Mouse (Mus musculus): ENCODE results near the gene Dapk1. TPM values are rescaled to one million over a fixed set of nuclear protein-coding genes. Genes with fewer than 3 reads are reported as not detected.

Dapk1 gene
- polyA plus RNA-seq, 1 experiment: 0.52 TPM

DNA sequence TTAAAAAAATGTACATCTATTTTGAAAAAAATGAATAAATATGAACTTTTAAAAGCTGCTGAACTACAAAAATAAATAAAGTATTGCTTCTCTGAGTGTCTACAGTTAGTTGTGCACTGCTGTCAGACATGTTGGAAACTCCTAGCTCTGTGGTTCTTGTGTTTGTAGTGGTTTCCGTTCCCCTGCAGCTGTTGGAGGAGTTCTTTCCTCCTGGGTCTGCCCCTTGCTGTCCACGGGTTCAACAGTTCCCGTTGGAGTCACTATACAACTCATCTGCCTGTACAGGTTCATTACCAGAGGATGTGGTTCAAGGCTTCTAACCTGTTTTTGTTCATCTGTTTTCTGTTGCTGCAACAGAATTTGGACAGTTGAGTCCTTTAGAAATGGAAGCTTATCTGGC, 10.4 kb downstream of the Dapk1 start:
- H3K4me2 ChIP-seq (ENCODE audit: low read depth): no peak overlapping the region
- H3K79me2 ChIP-seq (ENCODE audit: control insufficient read depth, insufficient read depth): no peaks in the 10 kb centered on the region
- no peak overlapping the region for H3K4me3 ChIP-seq
- H3ac ChIP-seq (ENCODE audit: control insufficient read depth, insufficient read length): no peak overlapping the region
- TF ChIP-seq SRF (IDR thresholded peaks at IDR 0.05; ENCODE audit: control insufficient read depth, insufficient read length, low read depth): no peak
- no peak for TF ChIP-seq TCF3 (IDR thresholded peaks at IDR 0.05; ENCODE audit: insufficient read length, low read depth)
- no peaks in the 10 kb centered on the region for H3K27me3 ChIP-seq (ENCODE audit: control insufficient read depth, insufficient read depth, insufficient read length)
- H3K36me3 ChIP-seq (ENCODE audit: control insufficient read depth, insufficient read depth): no peaks in the 10 kb centered on the region

DNA sequence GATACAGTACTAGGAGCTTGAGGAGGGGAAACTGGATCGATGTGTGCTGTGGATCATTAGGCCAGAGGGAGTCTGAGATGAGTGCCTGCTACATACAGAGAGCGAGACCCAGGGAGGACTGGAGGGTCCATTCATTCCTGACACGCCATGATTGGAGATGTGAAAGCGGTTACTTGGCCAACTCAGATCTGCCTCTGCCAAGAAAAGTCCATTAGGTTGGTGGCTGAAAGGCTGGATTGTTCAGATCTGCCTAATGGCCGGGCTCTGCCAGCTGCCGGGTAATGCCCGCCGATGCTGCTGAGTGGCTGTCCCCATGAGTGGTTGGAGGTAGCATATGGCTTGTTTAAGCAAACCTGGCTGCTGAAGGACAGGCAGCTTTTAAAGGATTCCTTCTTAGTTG, 12.4 kb downstream of the Dapk1 start:
- TF ChIP-seq POLR2AphosphoS2 (IDR thresholded peaks at IDR 0.05; ENCODE audit: insufficient read length, low read depth) (no peak), REST (IDR thresholded peaks at IDR 0.05; ENCODE audit: insufficient read depth, insufficient read length) (no peak), USF1 (IDR thresholded peaks at IDR 0.05; ENCODE audit: low read depth) (no peak), POLR2A (IDR thresholded peaks at IDR 0.05; ENCODE audit: insufficient read length, low read depth) (no peak), MYOG (IDR thresholded peaks at IDR 0.05; ENCODE audit: control insufficient read depth in 1 of 3, insufficient read depth in 1 of 3, insufficient read length in 2 of 3, low read depth in 2 of 3) (no peak), CEBPB (IDR thresholded peaks at IDR 0.05; ENCODE audit: insufficient read depth, poor library complexity, severe bottlenecking) (no peak), TCF12 (IDR thresholded peaks at IDR 0.05; ENCODE audit: insufficient read depth, poor library complexity, severe bottlenecking) (no peak), MAX (IDR thresholded peaks at IDR 0.05; ENCODE audit: low read depth) (no peak), MYOD1 (IDR thresholded peaks at IDR 0.05; ENCODE audit: control insufficient read depth in 1 of 3, insufficient read length in 2 of 3, low read depth in 2 of 3) (no peak), SRF (IDR thresholded peaks at IDR 0.05; ENCODE audit: control insufficient read depth, insufficient read length, low read depth) (no peak), E2F4 (IDR thresholded peaks at IDR 0.05; ENCODE audit: insufficient read depth) (no peak), TCF3 (IDR thresholded peaks at IDR 0.05; ENCODE audit: insufficient read length, low read depth) (no peak)
- Histone ChIP-seq H3ac (ENCODE audit: control insufficient read depth, insufficient read length) (no peak overlapping the region), H3K79me2 (ENCODE audit: control insufficient read depth, insufficient read depth) (no peaks in the 10 kb centered on the region), H3K27me3 (ENCODE audit: control insufficient read depth, insufficient read depth, insufficient read length) (peaks cover 5% of the 10 kb centered on the region), H3K36me3 (ENCODE audit: control insufficient read depth, insufficient read depth) (no peaks in the 10 kb centered on the region), H3K4me2 (ENCODE audit: low read depth) (no peak overlapping the region), H3K4me3 (no peak overlapping the region)

DNA sequence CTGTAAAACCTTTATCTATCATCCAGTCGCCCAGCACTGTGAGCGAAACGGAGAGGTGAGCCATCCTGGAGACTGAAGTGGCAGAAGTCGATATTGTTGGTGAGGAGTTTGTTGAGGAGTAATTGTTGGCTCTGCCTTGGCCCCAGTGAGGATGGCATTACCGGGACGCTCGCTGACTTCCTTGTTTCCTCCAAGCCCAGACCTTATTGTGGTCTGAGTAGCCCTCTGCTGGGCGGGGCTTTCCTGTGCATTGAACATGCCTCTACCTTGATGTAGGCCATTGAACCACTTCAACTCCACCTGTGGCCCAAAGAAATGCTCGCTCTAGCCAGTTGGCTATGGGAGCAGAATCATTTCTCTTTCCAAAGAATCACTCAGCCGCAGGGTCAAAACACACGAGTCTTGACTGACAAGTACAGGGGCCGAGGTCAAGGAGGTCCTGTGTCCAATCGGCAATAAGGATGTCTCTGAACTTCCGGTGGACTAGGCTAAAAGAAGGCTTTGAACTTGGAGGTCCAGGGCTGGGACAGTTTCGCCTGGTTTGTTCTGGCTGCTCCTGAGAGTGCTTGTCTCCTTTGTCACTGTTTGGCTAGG, 13.4 kb downstream of the Dapk1 start:
- Histone ChIP-seq H3K36me3 (ENCODE audit: control insufficient read depth, insufficient read depth) (no peaks in the 10 kb centered on the region), H3K79me2 (ENCODE audit: control insufficient read depth, insufficient read depth) (no peaks in the 10 kb centered on the region), H3K4me2 (ENCODE audit: low read depth) (no peak overlapping the region), H3ac (ENCODE audit: control insufficient read depth, insufficient read length) (no peak overlapping the region), H3K4me3 (no peak overlapping the region), H3K27me3 (ENCODE audit: control insufficient read depth, insufficient read depth, insufficient read length) (peaks cover 8% of the 10 kb centered on the region)
- TF ChIP-seq USF1 (IDR thresholded peaks at IDR 0.05; ENCODE audit: low read depth) (no peak), REST (IDR thresholded peaks at IDR 0.05; ENCODE audit: insufficient read depth, insufficient read length) (no peak), TCF3 (IDR thresholded peaks at IDR 0.05; ENCODE audit: insufficient read length, low read depth) (no peak), POLR2A (IDR thresholded peaks at IDR 0.05; ENCODE audit: insufficient read length, low read depth) (no peak), SRF (IDR thresholded peaks at IDR 0.05; ENCODE audit: control insufficient read depth, insufficient read length, low read depth) (no peak), MYOD1 (IDR thresholded peaks at IDR 0.05; ENCODE audit: control insufficient read depth in 1 of 3, insufficient read length in 2 of 3, low read depth in 2 of 3) (no peak), POLR2AphosphoS2 (IDR thresholded peaks at IDR 0.05; ENCODE audit: insufficient read length, low read depth) (no peak), MAX (IDR thresholded peaks at IDR 0.05; ENCODE audit: low read depth) (no peak), E2F4 (IDR thresholded peaks at IDR 0.05; ENCODE audit: insufficient read depth) (no peak), MYOG (IDR thresholded peaks at IDR 0.05; ENCODE audit: control insufficient read depth in 1 of 3, insufficient read depth in 1 of 3, insufficient read length in 2 of 3, low read depth in 2 of 3) (no peak), TCF12 (IDR thresholded peaks at IDR 0.05; ENCODE audit: insufficient read depth, poor library complexity, severe bottlenecking) (no peak), CEBPB (IDR thresholded peaks at IDR 0.05; ENCODE audit: insufficient read depth, poor library complexity, severe bottlenecking) (no peak)

- no peak overlapping the region for H3ac ChIP-seq (ENCODE audit: control insufficient read depth, insufficient read length)
- TF ChIP-seq E2F4 (IDR thresholded peaks at IDR 0.05; ENCODE audit: insufficient read depth) (no peak), POLR2AphosphoS2 (IDR thresholded peaks at IDR 0.05; ENCODE audit: insufficient read length, low read depth) (no peak), REST (IDR thresholded peaks at IDR 0.05; ENCODE audit: insufficient read depth, insufficient read length) (no peak), MAX (IDR thresholded peaks at IDR 0.05; ENCODE audit: low read depth) (no peak), TCF12 (IDR thresholded peaks at IDR 0.05; ENCODE audit: insufficient read depth, poor library complexity, severe bottlenecking) (no peak), MYOD1 (IDR thresholded peaks at IDR 0.05; ENCODE audit: control insufficient read depth in 1 of 3, insufficient read length in 2 of 3, low read depth in 2 of 3) (no peak), SRF (IDR thresholded peaks at IDR 0.05; ENCODE audit: control insufficient read depth, insufficient read length, low read depth) (no peak), CEBPB (IDR thresholded peaks at IDR 0.05; ENCODE audit: insufficient read depth, poor library complexity, severe bottlenecking) (no peak), MYOG (IDR thresholded peaks at IDR 0.05; ENCODE audit: control insufficient read depth in 1 of 3, insufficient read depth in 1 of 3, insufficient read length in 2 of 3, low read depth in 2 of 3) (no peak), TCF3 (IDR thresholded peaks at IDR 0.05; ENCODE audit: insufficient read length, low read depth) (no peak), POLR2A (IDR thresholded peaks at IDR 0.05; ENCODE audit: insufficient read length, low read depth) (no peak), USF1 (IDR thresholded peaks at IDR 0.05; ENCODE audit: low read depth) (no peak)
- no peak overlapping the region for H3K4me3 ChIP-seq
- H3K4me2 ChIP-seq (ENCODE audit: low read depth): no peak overlapping the region
- H3K79me2 ChIP-seq (ENCODE audit: control insufficient read depth, insufficient read depth): no peaks in the 10 kb centered on the region
- peaks cover 8% of the 10 kb centered on the region for H3K27me3 ChIP-seq (ENCODE audit: control insufficient read depth, insufficient read depth, insufficient read length)
- no peaks in the 10 kb centered on the region for H3K36me3 ChIP-seq (ENCODE audit: control insufficient read depth, insufficient read depth)
Measured at GRCm38 (mm10) chr13:60616036-60616435, 14.3 kb downstream of the Dapk1 start.

- no peaks in the 10 kb centered on the region for H3K79me2 ChIP-seq (ENCODE audit: control insufficient read depth, insufficient read depth)
- TF ChIP-seq SRF (IDR thresholded peaks at IDR 0.05; ENCODE audit: control insufficient read depth, insufficient read length, low read depth) (no peak), REST (IDR thresholded peaks at IDR 0.05; ENCODE audit: insufficient read depth, insufficient read length) (no peak), POLR2AphosphoS2 (IDR thresholded peaks at IDR 0.05; ENCODE audit: insufficient read length, low read depth) (no peak)
- no peak overlapping the region for H3K4me3 ChIP-seq
- no peaks in the 10 kb centered on the region for H3K36me3 ChIP-seq (ENCODE audit: control insufficient read depth, insufficient read depth)
- H3K27me3 ChIP-seq (ENCODE audit: control insufficient read depth, insufficient read depth, insufficient read length): peaks cover 8% of the 10 kb centered on the region
- H3ac ChIP-seq (ENCODE audit: control insufficient read depth, insufficient read length): no peak overlapping the region
- no peak overlapping the region for H3K4me2 ChIP-seq (ENCODE audit: low read depth)
Measured at GRCm38 (mm10) chr13:60618287-60618686, 16.5 kb downstream of the Dapk1 start.
